Mouse (Mus musculus): ENCODE data around the gene Sept9.

DNA sequence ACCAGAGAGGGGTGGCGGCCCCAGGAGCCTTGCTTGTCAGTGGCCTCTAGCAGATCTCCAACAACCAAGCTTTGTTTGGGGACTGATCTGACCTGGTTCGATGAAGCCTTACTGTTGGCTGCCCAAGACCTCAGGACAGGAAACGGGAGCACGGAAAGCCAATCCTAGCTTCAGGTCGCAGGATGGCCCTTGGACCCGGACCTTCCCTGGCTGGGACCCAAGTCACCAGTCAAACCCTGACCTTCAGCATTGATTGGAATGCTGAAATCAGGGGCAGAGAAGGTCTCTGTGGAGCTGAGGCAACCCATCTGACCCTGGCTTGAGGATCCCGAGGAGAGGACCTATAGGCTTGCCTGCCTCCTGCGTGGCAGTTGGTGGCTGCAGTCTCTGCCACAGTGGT is 5.1 kb downstream of the Sept9 start:
- TF ChIP-seq TAL1 (conservative IDR thresholded peaks at IDR 0.05; ENCODE audit: low read depth, low read length) (no peak), CTCF (IDR thresholded peaks at IDR 0.05; ENCODE audit: low read depth, low read length) (no peak), GATA1 (IDR thresholded peaks at IDR 0.05; ENCODE audit: borderline replicate concordance, low read length) (no peak), POLR2AphosphoS5 (IDR thresholded peaks at IDR 0.05; ENCODE audit: insufficient replicate concordance, low read depth, low read length) (no peak), GATA2 (IDR thresholded peaks at IDR 0.05; ENCODE audit: borderline replicate concordance, low read depth, low read length) (no peak)

Measured in G1E (cell line).